Mouse (Mus musculus) myocyte (in vitro differentiated cells): ENCODE measurements around the gene Dnah2.

Source experiments
- CEBPB ChIP-seq: IDR thresholded peaks from 2 replicates; pipeline ENCODE4 v1.6.1; 2011; ENCODE audit warnings: mild to moderate bottlenecking, moderate library complexity; ENCODE audit not compliant: poor library complexity, insufficient read depth, severe bottlenecking
- MAX ChIP-seq: IDR thresholded peaks from one replicate; pipeline ENCODE4 v1.6.1; 2011; ENCODE audit warnings: low read depth, mild to moderate bottlenecking, control low read depth
- MYOD1 ChIP-seq, 3 experiments: IDR thresholded peaks; one replicate each; pipeline ENCODE4 v1.6.1; 2011; ENCODE audit warnings: control low read depth in 2 of 3, low read depth in 2 of 3, mild to moderate bottlenecking in 2 of 3, moderate library complexity in 1 of 3; ENCODE audit not compliant: insufficient read length in 2 of 3, control insufficient read depth in 1 of 3
- MYOG ChIP-seq, 3 experiments: IDR thresholded peaks; one replicate each; pipeline ENCODE4 v1.6.1; 2011; ENCODE audit warnings: control low read depth in 2 of 3, low read depth in 2 of 3, mild to moderate bottlenecking in 2 of 3; ENCODE audit not compliant: insufficient read length in 2 of 3, control insufficient read depth in 1 of 3, insufficient read depth in 1 of 3
- POLR2A ChIP-seq: IDR thresholded peaks from one replicate; pipeline ENCODE4 v1.6.1; 2011; ENCODE audit warnings: low read depth, mild to moderate bottlenecking, control low read depth, moderate library complexity; ENCODE audit not compliant: insufficient read length
- POLR2AphosphoS2 ChIP-seq: IDR thresholded peaks from one replicate; pipeline ENCODE4 v1.6.1; 2011; ENCODE audit warnings: low read depth, control low read depth; ENCODE audit not compliant: insufficient read length
- TCF12 ChIP-seq: IDR thresholded peaks from one replicate; pipeline ENCODE4 v1.6.1; 2011; ENCODE audit warnings: mild to moderate bottlenecking, control low read depth; ENCODE audit not compliant: poor library complexity, insufficient read depth, severe bottlenecking
- TCF3 ChIP-seq: IDR thresholded peaks from one replicate; pipeline ENCODE4 v1.6.1; 2011; ENCODE audit warnings: low read depth, control low read depth; ENCODE audit not compliant: insufficient read length
- USF1 ChIP-seq: IDR thresholded peaks from one replicate; pipeline ENCODE4 v1.6.1; 2011; ENCODE audit warnings: low read depth, mild to moderate bottlenecking, control low read depth, moderate library complexity

- no peak for TF ChIP-seq MAX
- no peak for TF ChIP-seq POLR2A
- TF ChIP-seq POLR2AphosphoS2, result no peak
- no peak for TF ChIP-seq TCF12
- no peak for TF ChIP-seq USF1
- no peak for TF ChIP-seq TCF3
- no peak for TF ChIP-seq MYOG (IDR thresholded peaks at IDR 0.05; ENCODE audit: control insufficient read depth in 1 of 3, insufficient read depth in 1 of 3, insufficient read length in 2 of 3, low read depth in 2 of 3)
- no peak for TF ChIP-seq CEBPB
- TF ChIP-seq MYOD1 (IDR thresholded peaks at IDR 0.05; ENCODE audit: control insufficient read depth in 1 of 3, insufficient read length in 2 of 3, low read depth in 2 of 3), result no peak
Measured at GRCm38 (mm10) chr11:69388680-69389079, 160.2 kb downstream of the Dnah2 start.
